Mouse (Mus musculus): ENCODE data around the gene Sirt7. TPM values are rescaled to one million over a fixed set of nuclear protein-coding genes. Genes with fewer than 3 reads are reported as not detected.

Gene Sirt7
- total RNA-seq, 2 experiments from 2014 or later: 37.8 to 43.3 TPM

GRCm38 (mm10) chr11:120623961-120624679, 920 bp downstream of the Sirt7 start:
- DNase-seq (ENCODE audit: low spot score in 2 of 2): peak in 1 of 2 experiments; percentile 56
- intact Hi-C loops (cut with DNase I): loop anchor here (2.0 kb wide), 1 partner anchor 89 kb away; the partner anchor contains the start of genes Cenpx and Lrrc45

GRCm38 (mm10) chr11:120622805-120623204, 2.2 kb downstream of the Sirt7 start:
- no peak for DNase-seq (ENCODE audit: low spot score in 2 of 2)
- intact Hi-C loops (cut with DNase I): no loop called here

- no peak for DNase-seq (ENCODE audit: low spot score in 2 of 2)
- intact Hi-C loops (cut with DNase I): no loop called here
Measured at GRCm38 (mm10) chr11:120620195-120620594, 4.8 kb downstream of the Sirt7 start.

GRCm38 (mm10) chr11:120618619-120619535, 6.2 kb downstream of the Sirt7 start:
- intact Hi-C loops (cut with DNase I): no loop called here
- DNase-seq (ENCODE audit: low spot score in 2 of 2): no peak

- intact Hi-C loops (cut with DNase I): no loop called here
Measured at GRCm38 (mm10) chr11:120617519-120618112, 7.4 kb downstream of the Sirt7 start, which contains the start of gene Pcyt2. Gene Pcyt2, minus strand, starts transcription at chr11:120617936.

GRCm38 (mm10) chr11:120616617-120617294, 8.3 kb downstream of the Sirt7 start:
- DNase-seq (ENCODE audit: low spot score in 2 of 2): no peak
- intact Hi-C loops (cut with DNase I): no loop called here

More at GRCm38 (mm10) chr11:120617519-120618112, 7.4 kb downstream of the Sirt7 start, which contains the start of gene Pcyt2:
- peak; percentile 89 to 92 for DNase-seq (ENCODE audit: low spot score in 2 of 2)

GRCm38 (mm10) chr11:120615606-120616203, 9.3 kb downstream of the Sirt7 start:
- no peak for DNase-seq (ENCODE audit: low spot score in 2 of 2)
- intact Hi-C loops (cut with DNase I): no loop called here

GRCm38 (mm10) chr11:120615167-120615566, 9.9 kb downstream of the Sirt7 start:
- intact Hi-C loops (cut with DNase I): no loop called here
- DNase-seq (ENCODE audit: low spot score in 2 of 2): no peak

- intact Hi-C loops (cut with DNase I): no loop called here
- no peak for DNase-seq (ENCODE audit: low spot score in 2 of 2)
Measured at GRCm38 (mm10) chr11:120613976-120614375, 11.1 kb downstream of the Sirt7 start.

GRCm38 (mm10) chr11:120613481-120613972, 11.5 kb downstream of the Sirt7 start:
- intact Hi-C loops (cut with DNase I): no loop called here
- DNase-seq (ENCODE audit: low spot score in 2 of 2): no peak

GRCm38 (mm10) chr11:120612763-120613162, 12.3 kb downstream of the Sirt7 start:
- no peak for DNase-seq (ENCODE audit: low spot score in 2 of 2)
- intact Hi-C loops (cut with DNase I): no loop called here

- intact Hi-C loops (cut with DNase I): no loop called here
- DNase-seq (ENCODE audit: low spot score in 2 of 2): no peak
Measured at GRCm38 (mm10) chr11:120610477-120611046, 14.5 kb downstream of the Sirt7 start.

- DNase-seq (ENCODE audit: low spot score in 2 of 2): no peak
- intact Hi-C loops (cut with DNase I): no loop called here
Measured at GRCm38 (mm10) chr11:120609250-120609649, 15.8 kb downstream of the Sirt7 start.

- intact Hi-C loops (cut with DNase I): no loop called here
Measured at GRCm38 (mm10) chr11:120608241-120609034, 16.6 kb downstream of the Sirt7 start, which contains the start of gene Npb. Gene Npb, plus strand, starts transcription at chr11:120608477.

GRCm38 (mm10) chr11:120606764-120607163, 18.3 kb downstream of the Sirt7 start:
- no peak for DNase-seq (ENCODE audit: low spot score in 2 of 2)
- intact Hi-C loops (cut with DNase I): no loop called here

More at GRCm38 (mm10) chr11:120608241-120609034, 16.6 kb downstream of the Sirt7 start, which contains the start of gene Npb:
- no peak for DNase-seq (ENCODE audit: low spot score in 2 of 2)

GRCm38 (mm10) chr11:120605667-120606066, 19.4 kb downstream of the Sirt7 start:
- DNase-seq (ENCODE audit: low spot score in 2 of 2): no peak

GRCm38 (mm10) chr11:120603545-120603944, 21.5 kb downstream of the Sirt7 start:
- DNase-seq (ENCODE audit: low spot score in 2 of 2): no peak
- intact Hi-C loops (cut with DNase I): no loop called here

More at GRCm38 (mm10) chr11:120605667-120606066, 19.4 kb downstream of the Sirt7 start:
- intact Hi-C loops (cut with DNase I): no loop called here

GRCm38 (mm10) chr11:120600716-120601115, 24.3 kb downstream of the Sirt7 start:
- intact Hi-C loops (cut with DNase I): no loop called here
- no peak for DNase-seq (ENCODE audit: low spot score in 2 of 2)

Measured in left cerebral cortex, postnatal 36 days (tissue).